Mouse (Mus musculus) layer of hippocampus, postnatal 14 days (tissue): ENCODE results near the gene Smok2a. TPM values are rescaled to one million over a fixed set of nuclear protein-coding genes. Genes with fewer than 3 reads are reported as not detected.
"Not testable (repeated sequence)": the region's sequence is repeated elsewhere in the genome, so short reads cannot be mapped to it uniquely, and the experiment has no call there.

Source experiments
- DNase-seq, 2 experiments: peaks; one replicate each; pipeline ENCODE4 v3.0.0; 2021 to 2022; ENCODE audit warnings: low spot score in 2 of 2, mixed read lengths in 1 of 2
- total RNA-seq, 2 experiments: library from RNA; stranded (reverse); gene quantifications; 2 replicates each; pipeline ENCODE4 v1.2.3; 2021

Smok2a gene
- total RNA-seq, 2 experiments from 2014 or later, result not detected

DNA sequence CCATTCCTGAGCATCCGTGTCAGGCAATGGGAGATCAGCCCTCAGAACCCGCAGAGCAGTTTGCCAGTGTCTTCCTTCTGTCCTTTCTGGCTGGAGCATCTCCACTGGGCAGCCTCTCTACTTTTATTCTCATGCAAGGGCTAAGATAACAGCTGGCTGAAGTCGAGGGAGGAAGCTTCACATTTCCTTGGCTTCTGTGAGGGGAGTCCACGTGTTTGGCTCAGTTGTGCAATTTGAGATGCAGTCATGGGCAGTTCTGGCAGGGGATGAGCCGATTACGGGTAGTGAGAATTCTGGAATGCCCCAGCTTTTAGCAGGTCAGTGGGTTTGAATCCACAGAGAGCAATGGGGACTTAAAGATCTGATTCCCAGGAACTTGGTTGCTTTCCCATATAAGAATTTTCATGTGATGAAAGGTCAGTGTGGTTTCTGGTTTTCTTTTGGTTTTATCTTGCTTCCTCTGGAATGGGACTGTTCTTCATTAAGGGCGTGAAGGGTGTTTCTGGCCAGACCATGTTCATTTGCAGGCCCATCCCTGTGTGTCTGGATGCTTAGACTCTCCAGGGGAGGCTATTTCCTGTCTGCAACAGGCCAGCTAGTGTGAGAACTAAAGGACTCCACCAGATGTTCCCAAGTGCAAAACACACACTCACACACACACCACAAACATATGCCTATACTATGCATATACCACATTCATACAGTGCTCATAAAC, 8.7 kb upstream of the Smok2a start:
- DNase-seq, result no peak

DNA sequence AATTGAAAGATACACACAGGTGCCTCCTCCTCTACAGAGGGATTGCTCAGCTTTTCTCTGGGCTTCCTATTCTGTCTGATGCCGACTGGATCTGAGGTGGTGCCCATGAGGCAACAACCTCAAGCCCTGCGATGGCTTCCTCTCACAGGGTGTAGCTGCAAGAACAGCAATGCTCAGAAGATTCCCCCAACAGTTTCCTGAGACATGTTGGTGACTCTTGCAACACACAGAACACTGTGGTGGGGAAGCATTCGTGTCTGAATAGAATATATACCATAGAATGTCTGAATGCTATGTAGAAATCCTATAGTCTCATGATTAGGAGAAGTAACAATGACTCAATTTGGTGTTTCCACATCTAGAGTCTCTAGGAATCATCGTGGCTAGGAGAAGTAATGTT, 6.8 kb upstream of the Smok2a start:
- no peak for DNase-seq

DNA sequence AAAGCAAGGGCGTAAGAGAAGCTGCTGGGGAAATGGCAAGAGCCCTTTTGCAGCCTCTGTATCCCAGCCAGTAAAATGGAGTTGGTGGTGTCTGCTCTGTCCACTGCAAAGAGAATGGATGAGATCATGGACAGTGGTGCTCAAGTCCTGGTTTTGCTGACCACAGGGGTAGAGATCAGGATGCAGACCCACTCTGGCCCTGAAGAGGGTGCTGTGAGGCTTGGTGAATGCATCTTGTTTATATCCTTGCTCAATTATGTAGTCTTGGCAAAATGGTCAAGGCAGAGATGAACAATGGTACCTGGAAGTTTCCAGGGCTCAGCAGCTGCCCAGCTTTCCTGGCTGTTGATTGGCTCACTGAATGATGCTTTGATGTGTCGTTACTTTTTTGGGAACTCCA, 5.4 kb upstream of the Smok2a start:
- DNase-seq, result no peak

DNA sequence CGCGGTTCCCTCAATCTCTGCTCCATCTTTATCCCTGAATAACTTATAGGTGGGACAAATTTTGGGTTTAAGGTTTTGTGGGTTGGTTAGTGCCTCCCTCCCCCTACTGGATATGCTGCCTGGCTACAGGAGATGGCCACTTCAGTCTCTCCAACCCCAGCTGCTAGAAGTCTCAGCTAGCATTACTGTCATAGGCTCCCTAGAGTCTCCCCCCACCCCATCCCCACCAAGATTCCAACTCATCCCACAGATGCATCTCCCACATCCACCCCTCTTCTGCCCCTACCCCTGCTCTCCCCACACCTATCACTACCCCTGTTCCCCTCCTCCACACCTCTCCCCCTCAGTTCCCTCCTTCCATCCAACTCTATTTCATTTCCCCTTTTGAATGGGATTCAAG, 933 bp downstream of the Smok2a start:
- not testable (repeated sequence) for DNase-seq

DNA sequence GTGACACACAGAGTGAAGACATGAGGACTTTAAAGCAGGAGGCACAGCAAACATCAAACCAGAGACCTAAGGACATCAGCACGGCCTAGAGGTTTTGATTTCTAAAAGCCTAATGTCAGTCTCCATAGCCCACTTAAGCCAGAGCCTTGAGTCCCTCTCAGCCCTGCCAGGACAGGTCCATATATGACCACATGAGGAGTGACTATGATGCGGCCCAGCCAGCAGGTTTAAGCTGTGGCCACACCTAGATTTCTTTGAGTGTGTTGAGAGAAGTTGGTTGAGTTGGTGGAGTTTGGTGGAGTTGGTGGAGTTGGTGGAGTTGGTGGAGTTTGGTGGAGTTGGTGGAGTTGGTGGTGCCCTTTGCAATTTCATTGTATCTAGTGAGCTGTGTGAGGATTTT, 9.0 kb downstream of the Smok2a start, which contains the start of gene Smok2b:
Gene Smok2b, plus strand, starts transcription at position 301 of the 400 bp plus-strand sequence.
- DNase-seq, result not testable (repeated sequence)

DNA sequence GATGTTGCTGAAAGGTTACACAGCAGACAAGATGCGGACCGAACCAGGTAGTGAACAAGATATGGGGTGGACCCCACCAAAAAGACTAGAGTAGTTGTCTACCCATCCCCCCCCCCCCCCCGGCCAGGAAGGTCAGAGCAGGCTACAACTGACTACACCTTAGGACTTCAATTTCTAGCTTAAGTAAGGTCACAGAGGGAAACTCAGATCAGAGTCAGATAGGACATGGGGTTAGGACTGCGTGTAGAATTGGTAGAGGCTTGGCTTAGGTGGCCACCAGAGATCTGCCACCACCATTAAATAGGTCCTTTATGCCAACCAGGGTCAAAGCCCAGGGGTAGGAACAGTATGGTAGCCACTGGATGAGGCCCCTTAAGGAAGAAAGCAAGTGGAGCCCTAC, 18.5 kb downstream of the Smok2a start:
- DNase-seq, result not testable (repeated sequence)

DNA sequence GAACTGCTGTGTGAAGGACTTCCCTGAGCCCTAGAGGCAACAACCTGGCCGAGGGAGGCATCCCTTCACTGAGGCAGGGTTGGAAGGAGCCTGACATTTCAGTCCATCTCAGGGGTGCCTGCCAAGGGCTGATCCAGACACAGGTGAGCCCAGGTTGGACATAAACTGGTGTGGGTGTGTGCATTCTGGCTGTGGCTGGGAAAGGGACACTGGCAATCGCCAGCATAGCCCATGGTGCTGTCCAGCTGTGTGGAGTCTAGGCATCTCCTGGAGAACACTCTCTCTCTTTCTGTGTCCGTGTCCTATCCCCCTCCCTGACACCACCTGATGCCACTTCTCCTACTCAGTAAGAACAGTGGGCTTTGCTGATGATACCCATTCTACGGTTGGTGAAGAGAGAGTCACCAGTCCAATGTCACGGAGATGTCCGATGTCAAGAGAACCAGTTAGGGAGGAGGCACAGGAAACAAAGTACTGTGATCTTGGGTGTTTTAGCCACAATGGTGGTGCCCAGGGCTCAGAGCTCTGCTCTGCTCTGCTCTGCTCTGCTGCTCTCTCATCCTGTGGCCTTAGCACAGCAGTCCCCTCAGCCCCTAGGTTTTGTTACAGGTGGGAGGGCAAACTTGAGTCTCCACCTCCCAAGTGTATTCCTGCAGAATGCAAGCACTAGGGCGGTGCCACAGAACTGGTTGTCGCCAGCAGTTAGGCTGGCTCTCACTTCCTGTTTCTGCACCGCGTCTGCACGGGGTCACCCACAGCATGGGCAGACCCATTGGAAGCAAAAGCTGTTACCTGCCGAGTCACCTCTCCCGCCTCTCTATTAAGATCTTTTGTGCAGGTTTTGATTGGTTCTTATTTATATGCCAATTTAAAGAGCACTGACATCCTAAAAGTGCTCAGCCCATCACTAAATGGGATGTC, 20.1 kb downstream of the Smok2a start:
- DNase-seq, result not testable (repeated sequence)

DNA sequence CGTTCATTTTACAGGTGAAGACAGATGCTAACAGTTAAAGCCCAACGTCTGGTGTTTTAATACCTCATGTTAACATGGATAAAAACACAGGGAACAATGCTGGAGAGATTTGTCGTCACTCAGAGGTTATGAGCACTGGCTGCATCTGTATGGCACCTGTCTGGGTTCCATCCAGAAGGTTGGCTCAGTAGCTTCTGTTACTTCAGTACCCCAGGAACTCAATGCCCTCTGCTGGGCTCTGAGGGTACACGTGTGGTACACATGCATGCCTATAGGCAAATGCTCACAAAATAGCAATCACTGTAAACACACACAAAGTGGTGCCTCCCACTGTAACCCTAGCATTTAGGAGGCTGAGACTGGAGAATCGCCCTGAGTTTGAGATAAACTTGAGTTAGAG, 33.8 kb downstream of the Smok2a start:
- not testable (repeated sequence) for DNase-seq

Other genes starting within 250 kb of the Smok2a start
- 10 to 100 TPM; 53.2 to 54.3 TPM for gene Wtap, start 227.0 kb upstream of the Smok2a start, total RNA-seq
- 100 to 1,000 TPM; 246 to 247 TPM for gene Sod2, start 214.3 kb upstream of the Smok2a start, total RNA-seq
- not detected for gene Gpr31b, start 168.9 kb upstream of the Smok2a start, total RNA-seq
- under 1 TPM; 0.60 to 0.83 TPM for gene Tcp10b, start 160.1 kb upstream of the Smok2a start, total RNA-seq
- under 1 TPM in 1 of 2 experiments, not detected in 1; 0.12 TPM for gene Unc93a, start 89.4 kb upstream of the Smok2a start, total RNA-seq
- gene Smok2b, start 9.1 kb downstream of the Smok2a start, total RNA-seq, result not detected
- gene Tcp10c, start 133.4 kb downstream of the Smok2a start, total RNA-seq, result under 1 TPM in 1 of 2 experiments, not detected in 1; 0.21 TPM